17 mouse cellular contexts compared by ENCODE assay signal in genomic region chr2:162735761-162736160, GRCm38 (mm10).
"Had no signal": no experiment of that assay in that cellular context is flagged by ENCODE, and none has a peak within 500 bp of the region (broad histone marks: within the 10 kb centered on the region; RNA-seq: fewer than 3 reads in every experiment).

No protein-coding gene starts in this region.

- H3K36me3 ChIP-seq: midbrain, embryonic 10.5 days; midbrain, embryonic 13.5 days; midbrain, embryonic 15.5 days; neural tube, embryonic 13.5 days; neural tube, embryonic 15.5 days had no signal

- H3K4me3 ChIP-seq: midbrain, embryonic 10.5 days; midbrain, embryonic 13.5 days; midbrain, embryonic 15.5 days; myocyte; neural tube, embryonic 13.5 days; neural tube, embryonic 15.5 days had no signal

- H3K27ac ChIP-seq: midbrain, embryonic 10.5 days; midbrain, embryonic 13.5 days; midbrain, embryonic 15.5 days; neural tube, embryonic 13.5 days; neural tube, embryonic 15.5 days had no signal

- DNase-seq: lung, adult 18-20 months; lung, embryonic 14.5 days; lung, postnatal 10 days; lung, postnatal 4 days; right cerebral cortex, adult 18-20 months; right cerebral cortex, postnatal 25 days; right cerebral cortex, postnatal 4 days; spleen, adult 18-20 months; thymus, adult 18-20 months; thymus, postnatal 14 days; thymus, postnatal 36 days had no signal

- H3K9ac ChIP-seq: lung, embryonic 14.5 days; midbrain, embryonic 13.5 days; midbrain, embryonic 15.5 days; neural tube, embryonic 13.5 days; neural tube, embryonic 15.5 days had no signal

- H3K9me3 ChIP-seq: midbrain, embryonic 10.5 days; midbrain, embryonic 13.5 days; midbrain, embryonic 15.5 days; neural tube, embryonic 13.5 days; neural tube, embryonic 15.5 days had no signal

- H3K4me2 ChIP-seq: lung, embryonic 14.5 days; midbrain, embryonic 13.5 days; midbrain, embryonic 15.5 days; neural tube, embryonic 13.5 days; neural tube, embryonic 15.5 days had no signal

- H3K4me1 ChIP-seq: midbrain, embryonic 10.5 days; midbrain, embryonic 13.5 days; midbrain, embryonic 15.5 days; neural tube, embryonic 13.5 days; neural tube, embryonic 15.5 days had no signal

- ATAC-seq: midbrain, embryonic 13.5 days; midbrain, embryonic 15.5 days had no signal

- H3K27me3 ChIP-seq: midbrain, embryonic 13.5 days; midbrain, embryonic 15.5 days; neural tube, embryonic 13.5 days; neural tube, embryonic 15.5 days had no signal
